Mouse (Mus musculus) frontal cortex, postnatal 36 days (tissue): ENCODE measurements at regions not wholly inside any gene's neighbourhood (a gene's known extent, or its start where the extent isn't known, plus 50 kb on each side); places are given as distances from the start of the nearest gene placed in this dataset.

ENCODE experiments used
- DNase-seq, 2 experiments: peaks; one replicate each; pipeline ENCODE4 v3.0.0; 2022; ENCODE audit warnings: low spot score in 2 of 2

- DNase-seq: peak in 1 of 2 experiments; percentile 49
Measured at GRCm38 (mm10) chr1:81516575-81517210, 439.9 kb downstream of the Nyap2 start.

- DNase-seq: no peak
Measured at GRCm38 (mm10) chr1:81520420-81521273, 443.9 kb downstream of the Nyap2 start.

GRCm38 (mm10) chr1:81522929-81523328 lies 446.2 kb downstream of the Nyap2 start:
- no peak for DNase-seq

GRCm38 (mm10) chr1:81525821-81526220 lies 449.1 kb downstream of the Nyap2 start:
- DNase-seq: no peak

- no peak for DNase-seq
Measured at GRCm38 (mm10) chr1:81537836-81538235, 461.1 kb downstream of the Nyap2 start.

GRCm38 (mm10) chr1:81539591-81540311 lies 463.0 kb downstream of the Nyap2 start:
- DNase-seq: no peak

- no peak for DNase-seq
Measured at GRCm38 (mm10) chr1:81548906-81549305, 472.2 kb downstream of the Nyap2 start.

GRCm38 (mm10) chr1:81549706-81550105 lies 473.0 kb downstream of the Nyap2 start:
- DNase-seq: no peak

- no peak for DNase-seq
Measured at GRCm38 (mm10) chr1:81552731-81553130, 476.0 kb downstream of the Nyap2 start.

- DNase-seq: no peak
Measured at GRCm38 (mm10) chr1:81576965-81577664, 500.4 kb downstream of the Nyap2 start.

- DNase-seq: peak in 1 of 2 experiments; percentile 12
Measured at GRCm38 (mm10) chr1:81577665-81578201, 501.0 kb downstream of the Nyap2 start.

- no peak for DNase-seq
Measured at GRCm38 (mm10) chr1:81581208-81581607, 504.5 kb downstream of the Nyap2 start.

- DNase-seq: no peak
Measured at GRCm38 (mm10) chr1:81587780-81588307, 511.1 kb downstream of the Nyap2 start.

GRCm38 (mm10) chr1:81591623-81592022 lies 514.9 kb downstream of the Nyap2 start:
- no peak for DNase-seq

GRCm38 (mm10) chr1:81593280-81594182 lies 516.8 kb downstream of the Nyap2 start:
- DNase-seq: peak; percentile 66 to 70

- no peak for DNase-seq
Measured at GRCm38 (mm10) chr1:81594183-81594515, 517.4 kb downstream of the Nyap2 start.

- DNase-seq: no peak
Measured at GRCm38 (mm10) chr1:81594606-81595005, 517.9 kb downstream of the Nyap2 start.

- DNase-seq: no peak
Measured at GRCm38 (mm10) chr1:81608772-81609171, 532.0 kb downstream of the Nyap2 start.

- DNase-seq: no peak
Measured at GRCm38 (mm10) chr1:81618880-81619279, 542.1 kb downstream of the Nyap2 start.

GRCm38 (mm10) chr1:81624141-81624540 lies 547.4 kb downstream of the Nyap2 start:
- DNase-seq: no peak
